Mouse (Mus musculus) erythroblast, adult 5-6 weeks (primary cell): ENCODE measurements around the gene Nrcam. TPM values are rescaled to one million over a fixed set of nuclear protein-coding genes. Genes with fewer than 3 reads are reported as not detected.

Experiments used
- ATAC-seq: replicated peaks from 2 replicates; pipeline ENCODE4 v1.8.0; 2016; ENCODE audit warnings: moderate number of reproducible peaks, mild to moderate bottlenecking, moderate TSS enrichment, inconsistent platforms; ENCODE audit not compliant: poor library complexity, low FRiP score, severe bottlenecking
- total RNA-seq, 2 experiments: library from RNA; stranded (forward) in 1 of 2; stranded (reverse) in 1 of 2; fragments of 150-400 nt in 1 of 2; fragments of 200-764, 138-1000 nt in 1 of 2; gene quantifications; 2 replicates each; pipeline versions ENCODE4 v1.2.3 to v1.2.4; 2015 to 2017; ENCODE audit warnings: low replicate concordance in 2 of 2

Gene Nrcam
- total RNA-seq, 2 experiments from 2014 or later = 0.43 TPM; not detected in 1

DNA sequence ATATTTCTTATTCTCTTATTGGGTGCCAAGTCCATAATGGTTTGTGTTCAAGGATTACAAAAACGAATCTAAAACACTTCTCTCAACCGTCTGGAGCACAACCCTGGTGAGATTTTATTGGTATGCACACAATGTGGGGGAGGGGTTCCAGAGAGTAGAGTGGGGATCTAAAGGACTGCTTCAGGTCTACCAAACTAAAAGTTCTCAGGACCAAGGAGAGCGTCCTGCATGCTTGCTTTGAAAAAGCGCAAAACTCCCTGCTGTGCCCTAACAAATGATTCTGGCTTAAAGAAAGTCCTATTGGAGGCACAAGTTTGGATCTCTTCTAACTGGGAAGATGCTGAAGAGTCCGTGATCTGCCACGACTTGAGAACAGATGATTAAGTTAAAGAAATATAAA lies 96.4 kb downstream of the Nrcam start:
- no peak for ATAC-seq

DNA sequence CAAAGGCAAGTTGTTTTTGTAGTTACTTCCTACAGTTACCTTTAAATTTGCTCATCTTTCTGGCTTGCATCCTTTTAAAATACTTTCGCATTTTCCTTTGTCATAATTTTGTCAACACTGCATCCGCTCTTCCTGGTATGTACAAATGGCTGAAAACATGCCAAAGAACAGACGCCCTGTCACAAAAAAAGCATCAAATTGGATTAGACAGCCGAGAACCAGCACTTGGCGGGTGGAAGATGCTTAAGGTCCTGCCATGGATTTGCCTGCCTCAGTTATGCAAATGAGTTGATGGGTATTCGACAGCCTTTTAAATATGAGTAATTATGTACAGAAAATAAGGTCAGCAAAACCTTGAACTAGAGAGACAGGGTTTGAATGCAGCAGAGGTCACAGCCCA lies 101.7 kb downstream of the Nrcam start:
- ATAC-seq = no peak

DNA sequence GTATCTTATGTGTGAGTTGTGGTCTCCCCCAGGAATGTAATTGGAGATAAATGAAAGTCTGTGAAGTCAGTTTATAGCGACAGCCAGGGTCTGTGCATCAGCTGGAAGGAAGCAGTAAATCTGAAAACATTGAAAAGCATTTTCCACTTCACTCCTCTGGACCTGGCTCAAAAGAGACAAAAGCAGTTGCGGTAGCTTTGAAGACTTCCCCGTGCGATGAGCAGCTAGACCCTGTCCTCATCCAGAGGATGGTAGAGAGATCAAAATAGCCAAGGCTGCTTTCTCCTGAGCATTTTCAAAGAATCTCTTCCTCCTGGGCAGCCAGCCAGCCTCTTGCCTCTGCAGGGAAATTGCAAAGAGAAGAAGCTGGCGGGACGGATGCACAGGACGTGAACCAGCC lies 102.3 kb downstream of the Nrcam start:
- no peak for ATAC-seq

DNA sequence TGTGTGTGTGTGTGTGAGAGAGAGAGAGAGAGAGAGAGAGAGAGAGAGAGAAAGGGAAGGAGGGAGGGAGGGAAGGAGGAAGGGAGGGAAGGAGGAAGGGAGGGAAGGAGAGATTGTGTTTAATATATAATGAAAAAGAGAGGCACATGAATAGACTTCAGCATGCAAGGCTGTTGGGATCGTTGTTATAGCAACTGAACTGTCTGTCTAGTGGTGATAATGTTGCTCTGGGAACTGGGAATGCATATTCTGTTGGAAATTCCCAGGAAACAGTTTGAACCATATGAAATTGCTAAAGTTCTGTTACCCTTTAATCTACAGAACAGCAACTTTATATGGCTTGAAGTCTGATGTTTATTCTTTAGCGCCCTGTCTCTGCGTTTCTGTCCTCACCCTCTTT lies 104.0 kb downstream of the Nrcam start:
- ATAC-seq = no peak

DNA sequence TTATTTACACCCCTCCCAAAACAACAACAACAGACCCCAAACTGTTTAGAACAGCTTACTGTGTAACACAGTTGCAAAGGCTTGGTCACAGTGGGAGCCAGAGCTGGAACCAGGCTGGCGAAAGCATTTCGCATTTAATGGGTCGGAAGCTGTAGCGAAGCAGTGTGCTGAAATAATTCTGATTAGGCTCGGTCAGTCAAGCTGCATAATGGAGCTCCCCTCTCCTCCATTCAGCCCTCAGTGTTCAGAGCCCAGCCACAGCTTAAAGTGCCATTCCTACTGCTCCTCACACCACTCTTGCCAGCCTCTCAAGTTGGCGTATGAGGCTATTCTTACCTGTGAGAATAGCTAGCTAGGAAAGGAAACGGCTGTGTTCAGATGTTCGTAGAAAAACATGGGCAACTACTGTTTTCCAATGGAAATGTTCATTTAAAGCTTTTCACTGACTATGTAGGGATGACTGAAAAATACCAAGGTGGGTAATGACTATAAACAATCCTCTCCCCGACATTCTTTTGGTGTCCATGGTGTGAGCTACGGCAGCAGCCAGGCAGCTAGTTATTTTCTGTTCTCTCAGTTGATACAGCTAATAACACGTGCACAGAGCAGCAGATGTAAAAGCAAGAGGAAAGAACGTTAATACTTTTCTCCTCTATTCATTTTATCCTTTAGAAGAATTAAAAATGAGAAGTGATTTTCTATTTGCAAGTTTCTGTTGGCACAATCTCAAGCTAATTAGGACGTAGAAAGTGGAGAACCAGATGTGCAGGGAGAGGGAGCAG lies 108.6 kb downstream of the Nrcam start:
- no peak for ATAC-seq

DNA sequence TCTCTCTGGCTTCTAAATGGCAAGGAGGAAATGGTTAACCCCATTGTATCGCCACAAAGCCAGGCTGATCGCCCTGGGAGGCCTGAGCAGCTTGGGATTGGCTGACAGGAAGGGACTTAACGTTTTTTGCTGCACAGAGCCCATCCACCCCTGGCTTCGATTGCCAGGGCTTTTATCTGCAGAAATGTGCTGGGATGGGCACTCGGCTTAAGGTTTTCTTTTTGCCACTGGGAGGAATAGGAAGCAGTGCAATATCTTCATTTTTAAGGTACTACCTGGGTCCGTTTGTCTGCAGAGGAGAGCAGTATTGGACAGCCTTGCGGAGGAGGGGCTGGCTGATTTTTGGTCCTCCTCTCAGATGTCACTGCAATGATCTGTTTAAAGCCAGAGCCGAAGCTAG lies 110.2 kb downstream of the Nrcam start:
- no peak for ATAC-seq

DNA sequence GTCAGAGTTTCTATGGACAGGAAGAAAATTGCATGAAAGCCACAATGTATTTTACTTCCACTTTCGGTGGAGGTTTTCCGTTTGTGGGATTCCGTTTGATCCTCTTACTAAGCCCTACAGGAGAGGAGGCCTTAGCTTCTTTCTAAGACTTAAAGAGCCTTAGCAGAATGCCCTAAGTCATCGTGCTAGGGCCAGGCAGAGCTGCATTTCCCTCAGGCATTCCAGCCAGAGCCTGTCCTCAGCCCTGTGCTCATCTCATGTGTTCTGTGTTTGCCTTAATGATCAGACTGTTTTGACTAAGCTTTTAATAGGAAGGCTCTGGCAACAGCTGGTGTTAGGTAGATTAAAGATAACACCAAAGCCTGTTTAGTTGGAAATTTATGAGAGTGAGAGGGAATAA lies 111.5 kb downstream of the Nrcam start:
- no peak for ATAC-seq

DNA sequence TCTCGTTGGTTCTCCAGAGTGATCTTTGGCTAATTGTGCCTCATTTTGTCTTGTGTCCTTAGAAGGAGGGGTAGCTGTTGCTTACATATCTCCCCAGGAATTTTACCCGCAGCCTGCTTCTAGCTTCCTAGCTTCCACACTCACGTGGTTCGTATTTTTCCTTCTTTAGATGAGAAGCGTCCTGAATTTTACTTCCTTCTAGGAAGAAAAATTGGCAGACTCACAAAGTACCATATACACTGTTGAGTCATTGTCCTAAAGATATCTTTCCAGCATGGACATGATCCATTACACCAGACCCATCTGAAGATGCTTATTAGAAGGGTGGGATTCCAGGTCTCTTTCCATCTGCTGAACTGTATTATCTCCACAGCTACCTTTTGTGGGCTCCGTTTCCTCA lies 122.2 kb downstream of the Nrcam start:
- no peak for ATAC-seq

DNA sequence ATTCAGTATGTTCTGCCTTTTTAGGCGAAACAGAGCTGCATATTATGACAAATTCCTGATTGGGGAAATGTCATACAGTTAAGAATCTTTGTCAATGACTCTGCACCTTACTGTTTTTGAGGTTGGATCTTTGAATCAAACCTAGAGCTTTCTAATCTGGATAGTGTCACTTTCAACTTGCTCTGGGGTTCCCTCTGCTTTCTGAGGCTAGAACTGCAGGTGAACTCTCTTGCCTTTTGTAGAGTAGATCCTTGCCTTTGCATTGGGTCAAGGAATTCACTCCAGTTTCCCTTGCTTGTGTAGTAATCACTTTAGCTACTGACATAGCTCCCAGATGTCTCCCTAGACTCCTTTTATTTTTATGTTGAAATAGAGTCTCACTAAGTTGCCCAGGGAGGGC lies 123.1 kb downstream of the Nrcam start:
- ATAC-seq = no peak

DNA sequence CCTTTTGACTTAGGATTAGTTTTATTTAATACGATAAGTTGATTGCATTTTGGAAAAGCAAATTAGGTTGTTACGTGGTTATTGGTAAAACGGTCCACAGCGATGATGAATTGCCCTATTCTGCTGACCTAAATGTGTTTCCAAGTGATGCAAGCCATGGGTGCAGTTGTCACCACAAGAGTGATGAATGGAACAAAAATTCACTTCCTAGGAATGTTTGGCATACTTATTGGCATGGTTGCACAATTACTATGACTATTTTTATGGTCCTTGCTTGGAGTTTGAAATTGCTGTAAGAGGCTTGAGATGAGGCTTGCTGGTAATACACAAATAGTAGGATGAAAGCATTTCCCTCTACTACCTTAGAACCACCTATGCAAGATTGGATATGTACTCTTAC lies 125.1 kb downstream of the Nrcam start:
- ATAC-seq = no peak

DNA sequence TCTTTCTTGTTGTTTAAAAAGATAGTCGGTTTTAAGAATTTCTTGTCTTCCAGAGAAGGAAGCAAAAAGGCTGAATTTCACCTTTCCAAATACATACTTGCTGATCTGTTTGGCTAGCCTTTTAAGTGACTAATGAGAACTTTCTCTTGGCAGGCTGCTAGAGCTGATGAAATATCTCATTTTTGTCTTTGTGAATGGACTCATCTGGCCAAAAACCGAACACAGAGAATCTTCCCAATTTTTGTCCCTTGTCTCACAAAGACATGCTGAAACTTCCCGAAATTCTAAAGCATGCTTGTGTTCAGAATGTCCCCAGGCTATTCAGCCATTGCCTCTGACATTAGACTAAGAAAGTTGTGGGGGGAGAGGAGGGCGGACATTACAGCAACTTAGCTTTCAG lies 129.3 kb downstream of the Nrcam start:
- ATAC-seq = no peak

DNA sequence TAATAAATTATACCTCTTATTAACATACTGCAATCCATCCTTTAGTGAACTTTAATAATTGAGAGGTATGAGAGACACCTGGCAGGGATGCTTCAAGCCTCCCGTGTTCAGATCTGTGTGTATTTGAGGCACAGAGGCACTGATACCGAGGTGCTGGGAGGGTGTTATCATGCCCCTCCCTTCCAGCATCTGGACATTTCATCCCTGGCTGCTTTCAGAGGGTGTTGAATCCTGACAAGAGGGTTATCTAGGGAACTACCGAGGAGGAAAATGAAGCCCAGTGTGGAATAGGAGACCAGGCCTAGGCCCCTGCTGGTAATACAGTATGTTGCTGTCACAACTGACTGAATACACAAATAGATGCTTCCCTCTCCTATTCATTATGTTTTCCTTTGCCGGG lies 133.8 kb downstream of the Nrcam start:
- no peak for ATAC-seq

DNA sequence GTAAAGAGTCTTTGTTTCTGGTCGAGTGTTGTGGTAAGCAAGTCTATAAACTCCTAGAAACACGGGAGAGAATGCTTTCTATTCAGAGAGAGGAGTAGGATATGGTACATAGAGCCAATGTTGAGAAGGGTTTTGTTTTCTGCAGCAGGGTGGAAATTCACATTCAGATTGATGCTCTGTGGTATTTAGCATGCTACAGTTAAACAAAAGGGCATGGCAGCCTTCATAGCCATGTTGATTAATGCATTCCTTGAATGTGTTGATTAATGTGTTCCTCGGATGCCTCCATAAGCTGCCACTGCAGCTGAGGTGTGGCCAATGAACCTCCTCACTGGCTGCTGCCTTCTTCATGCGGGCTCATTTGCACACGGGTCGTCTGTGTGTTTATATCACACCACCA lies 134.3 kb downstream of the Nrcam start:
- no peak for ATAC-seq

DNA sequence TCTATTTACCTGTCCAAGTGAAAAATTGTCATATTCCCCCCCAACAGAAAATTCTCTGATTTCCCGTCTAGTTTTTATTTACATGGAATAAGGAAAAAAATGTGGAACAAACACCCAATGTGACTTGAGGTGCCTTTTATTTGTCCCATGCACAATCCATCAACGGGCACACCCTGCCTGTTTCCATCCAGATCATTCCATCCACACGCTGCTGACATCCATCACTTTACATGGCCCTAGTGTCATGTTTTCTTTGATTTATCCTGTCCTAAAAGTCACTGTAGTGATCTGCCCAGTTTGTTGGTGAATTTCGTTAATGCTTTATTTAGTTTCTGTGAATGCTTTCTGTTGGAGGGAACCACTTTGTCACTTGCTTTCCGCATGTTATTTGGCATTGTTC lies 142.4 kb downstream of the Nrcam start:
- no peak for ATAC-seq

DNA sequence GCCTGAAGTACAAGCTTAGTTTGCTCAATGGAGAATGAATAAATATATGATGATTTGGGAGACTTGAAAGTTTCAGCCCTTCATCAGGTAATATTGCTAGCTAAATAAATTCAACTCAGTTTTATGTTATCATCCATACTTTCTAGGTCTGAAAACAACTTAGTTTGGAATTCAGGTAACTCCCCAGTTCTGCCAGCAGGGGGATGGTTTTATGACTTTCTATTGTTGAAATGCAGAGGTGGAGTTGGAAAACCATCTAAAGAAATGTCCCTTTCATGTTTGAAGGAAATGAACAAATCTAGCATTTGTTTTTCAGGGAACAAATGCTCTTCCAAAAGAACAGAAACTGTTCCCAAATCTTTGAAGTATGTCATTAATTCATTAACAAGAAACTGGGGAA lies 146.7 kb downstream of the Nrcam start:
- no peak for ATAC-seq

DNA sequence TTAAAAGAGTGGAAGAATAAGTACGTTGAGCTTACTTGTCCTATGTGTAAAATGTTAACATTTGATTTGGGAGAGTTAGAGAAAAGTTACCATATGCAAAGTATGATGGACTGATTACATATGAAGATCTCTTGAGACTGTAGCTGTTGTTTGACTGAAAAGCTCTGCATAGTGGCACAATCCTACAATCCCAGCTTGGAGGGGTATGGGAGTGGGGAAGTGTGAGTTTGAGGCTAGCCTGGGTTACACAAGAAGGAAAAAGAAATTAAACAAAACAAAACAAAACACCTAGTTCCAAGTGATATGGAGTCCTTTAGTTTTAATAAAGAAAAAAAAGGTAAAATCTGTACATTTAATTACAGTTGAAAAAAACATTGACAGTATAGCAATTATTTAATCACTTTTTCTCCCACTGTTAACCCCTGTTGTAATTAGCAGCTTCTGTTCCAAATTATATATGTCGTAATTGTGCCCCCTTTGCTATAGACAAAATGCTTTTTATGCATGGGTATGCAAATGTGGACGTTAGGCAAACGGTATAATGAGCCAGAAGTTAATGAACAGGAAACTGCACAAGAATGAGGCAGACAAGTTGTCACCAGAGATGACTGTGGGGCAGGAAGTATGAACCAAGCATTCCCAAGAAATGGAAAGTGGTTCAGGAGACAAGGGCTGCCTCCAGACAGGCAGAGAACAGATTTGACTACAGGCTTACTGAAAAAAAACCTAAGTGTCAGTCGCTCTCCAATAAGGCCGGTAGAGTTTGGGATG lies 150.8 kb downstream of the Nrcam start:
- no peak for ATAC-seq

DNA sequence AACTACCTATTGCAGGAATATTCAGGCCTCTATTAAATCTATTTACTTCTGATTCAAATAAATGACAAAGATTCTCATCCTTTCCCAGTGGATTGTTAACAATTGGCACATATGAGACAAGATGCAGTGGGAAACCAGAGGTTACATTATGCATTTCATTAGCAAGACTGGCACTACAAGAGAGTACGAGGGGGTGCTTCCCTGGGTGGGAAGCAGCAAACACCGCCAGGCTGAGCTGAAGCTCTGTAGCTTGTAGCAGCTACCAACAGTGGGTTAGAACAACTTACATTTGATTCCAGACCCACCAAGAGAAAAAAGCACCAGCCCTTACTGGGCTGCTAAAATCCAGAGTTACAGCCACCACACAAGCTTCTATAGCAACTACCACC lies 151.3 kb downstream of the Nrcam start:
- ATAC-seq = no peak

DNA sequence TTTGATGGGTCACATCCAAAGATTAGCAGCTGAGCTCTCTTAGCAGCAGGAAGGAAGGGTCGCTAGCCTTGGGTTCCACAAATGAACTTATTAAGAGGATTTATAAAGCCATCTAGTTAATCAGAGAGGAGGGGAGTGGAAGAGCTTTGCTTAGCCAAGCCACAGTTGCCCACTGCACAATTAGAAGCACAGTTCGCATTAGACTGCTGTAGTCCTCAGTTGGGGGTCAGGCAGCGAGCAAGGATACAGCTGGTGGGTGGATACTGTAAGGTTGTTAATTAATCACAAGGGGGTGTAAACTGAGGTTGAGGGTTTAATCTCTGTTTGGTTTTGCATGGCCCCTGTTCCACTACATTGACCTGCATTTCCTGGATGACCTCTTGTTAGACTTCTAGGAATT lies 152.7 kb downstream of the Nrcam start:
- no peak for ATAC-seq

DNA sequence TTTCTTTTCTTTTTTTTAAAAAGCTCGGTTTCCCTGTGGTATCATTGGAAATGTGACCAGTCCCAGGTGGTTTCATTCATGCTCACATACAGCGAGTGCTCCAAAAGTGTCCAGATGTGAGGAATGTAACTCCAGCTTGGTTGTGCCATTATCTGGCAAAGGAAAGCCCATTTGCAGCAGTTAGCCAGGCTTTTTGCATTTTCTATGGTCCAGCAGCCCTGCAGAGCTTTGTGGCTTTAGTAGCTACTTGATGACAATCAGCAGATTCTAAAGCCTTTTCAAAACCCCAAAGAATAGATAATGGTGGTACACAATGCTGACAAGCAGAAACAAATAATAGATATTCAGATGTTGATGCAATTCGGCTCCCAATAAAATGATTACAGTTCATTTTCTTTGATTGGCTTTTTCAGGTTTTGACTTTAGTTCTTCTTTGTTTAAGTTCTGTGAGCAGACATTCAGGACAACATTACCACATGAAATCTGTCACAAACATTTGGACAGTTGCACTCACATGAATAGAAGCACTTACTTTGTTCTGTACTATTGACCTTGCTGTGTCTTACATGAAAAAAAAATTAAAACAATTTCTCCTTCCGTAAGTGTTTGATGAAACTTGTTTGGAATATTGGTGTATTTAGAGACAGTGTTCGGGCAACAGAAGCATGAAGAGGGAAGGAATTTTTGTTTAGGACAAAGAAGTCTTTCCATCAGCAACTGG lies 164.2 kb downstream of the Nrcam start:
- ATAC-seq = no peak

DNA sequence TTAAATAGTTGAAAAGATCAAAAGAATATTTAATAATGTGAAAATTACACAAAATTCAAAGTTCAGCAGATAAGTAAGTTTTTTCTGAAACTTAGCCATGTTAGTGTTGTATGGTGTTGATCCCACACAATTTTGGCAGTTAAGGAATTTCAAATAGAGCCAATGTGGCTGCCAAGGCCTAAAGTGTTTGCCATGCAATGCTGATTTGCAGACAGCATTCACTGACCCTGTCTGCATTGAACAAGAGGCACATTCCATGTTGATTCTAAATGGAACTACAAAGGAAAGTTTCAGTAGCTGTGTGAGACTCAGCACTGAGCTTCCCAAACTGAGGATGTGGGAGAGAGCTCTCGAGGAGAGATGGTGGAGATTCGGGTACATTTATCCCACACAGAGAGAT lies 169.1 kb downstream of the Nrcam start:
- ATAC-seq = no peak

DNA sequence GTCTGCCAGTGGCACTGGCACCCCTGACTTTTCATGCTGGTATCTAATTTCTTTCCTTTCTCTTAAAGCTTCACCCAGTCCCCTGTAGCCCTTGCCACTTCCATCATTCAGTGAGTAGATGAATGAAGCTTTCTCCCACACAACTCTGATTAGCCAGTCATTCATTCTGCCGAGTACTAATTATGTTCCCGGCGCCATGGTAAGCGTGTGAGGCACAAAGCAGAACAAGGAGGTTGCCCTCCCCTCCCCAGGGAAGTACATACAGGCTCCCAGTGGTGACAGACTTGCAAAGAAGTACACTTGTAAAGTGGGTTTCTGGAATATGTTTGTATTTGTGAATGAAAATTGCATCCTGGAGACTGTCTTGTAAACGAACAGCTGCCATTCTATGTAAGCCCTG lies 170.2 kb downstream of the Nrcam start:
- ATAC-seq = no peak
